Mouse (Mus musculus) G1E-ER4 (cell line): ENCODE results near the gene T. TPM values are rescaled to one million over a fixed set of nuclear protein-coding genes. Genes with fewer than 3 reads are reported as not detected.

Experiments used
- GATA1 ChIP-seq: IDR thresholded peaks from one replicate; pipeline ENCODE4 v1.8.0; 2012; ENCODE audit warnings: low read length, inconsistent platforms
- polyA plus RNA-seq: library from polyadenylated mRNA; stranded (reverse); fragments of >175 nt; gene quantifications from 2 replicates; pipeline ENCODE4 v1.2.3, GENCODE M21; 2012

Gene T
- polyA plus RNA-seq, 1 experiment, result not detected

- no peak for TF ChIP-seq GATA1
These were observed 10.9 kb upstream of the T start for GRCm38 (mm10) chr17:8423283-8423682.

DNA sequence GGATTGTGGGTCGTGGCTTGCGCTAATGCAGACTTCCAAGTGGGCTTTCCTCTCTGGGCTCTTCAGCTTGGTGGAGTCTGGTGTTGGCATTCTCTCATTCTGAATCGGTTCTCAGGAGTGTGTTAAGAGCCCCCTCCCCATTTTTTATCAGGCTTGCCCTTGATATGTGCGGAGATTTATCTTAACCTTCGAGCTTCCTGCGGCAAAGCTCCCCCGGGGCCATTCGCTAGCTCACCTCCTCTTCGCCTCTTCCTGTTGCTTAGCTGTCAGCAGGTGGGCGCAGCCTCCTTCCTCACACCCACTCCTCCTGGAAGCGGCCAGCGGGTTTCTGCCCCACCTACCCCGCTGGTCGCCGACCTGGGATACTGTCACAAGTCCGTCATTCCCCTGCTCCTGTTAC is 4.8 kb upstream of the T start:
- no peak for TF ChIP-seq GATA1

GRCm38 (mm10) chr17:8429896-8430295 is 4.3 kb upstream of the T start:
- TF ChIP-seq GATA1, result no peak

DNA sequence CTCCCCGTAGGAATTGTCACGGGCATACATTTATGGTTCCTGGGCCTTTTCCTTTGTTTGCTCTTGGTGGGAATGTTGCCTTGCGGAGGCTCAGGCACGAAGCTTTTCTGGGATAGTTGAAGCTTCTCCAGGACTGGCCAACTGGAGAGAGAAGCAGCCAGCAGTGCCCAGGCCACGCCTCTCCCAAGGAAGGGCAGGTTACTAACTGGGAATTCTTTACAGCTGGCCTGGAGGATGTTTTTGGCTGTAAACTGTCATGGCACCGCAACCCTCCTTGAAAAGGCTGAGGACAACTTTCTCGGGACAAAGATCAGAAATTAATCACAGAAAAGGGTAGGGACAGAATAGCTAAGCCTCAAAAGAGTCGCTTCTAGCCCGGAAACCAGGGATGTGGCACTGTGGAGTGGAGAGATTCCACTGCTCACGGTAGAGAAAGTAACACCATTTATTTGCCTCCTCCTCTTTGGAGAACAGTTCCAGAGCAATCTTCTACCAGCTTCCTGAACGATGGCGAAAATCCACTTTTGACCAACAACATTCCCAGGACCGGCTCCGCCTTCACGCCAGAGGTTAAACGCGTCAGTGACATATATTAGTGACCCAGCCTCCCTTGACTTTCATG is 1.9 kb upstream of the T start:
- TF ChIP-seq GATA1, result no peak

- TF ChIP-seq GATA1, result no peak
These were observed 874 bp upstream of the T start for GRCm38 (mm10) chr17:8433121-8433977.

DNA sequence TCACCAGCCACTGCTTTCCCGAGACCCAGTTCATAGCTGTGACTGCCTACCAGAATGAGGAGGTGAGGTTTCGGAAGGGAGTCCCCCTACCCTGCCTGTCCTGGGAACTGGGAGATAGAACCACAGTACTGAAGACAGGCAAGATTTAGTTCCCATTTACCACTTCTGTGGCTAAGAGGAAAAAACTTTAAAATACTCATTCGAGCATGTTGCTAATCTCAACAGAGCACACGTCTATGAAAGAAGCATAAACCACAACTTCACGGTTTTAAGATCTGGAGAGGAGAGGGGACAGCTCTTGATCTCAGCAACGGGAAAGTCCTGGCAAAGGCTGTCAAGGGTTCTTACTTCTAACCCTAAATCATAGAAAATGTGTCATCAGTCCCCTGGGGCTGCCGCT is 2.0 kb downstream of the T start:
- TF ChIP-seq GATA1, result no peak

DNA sequence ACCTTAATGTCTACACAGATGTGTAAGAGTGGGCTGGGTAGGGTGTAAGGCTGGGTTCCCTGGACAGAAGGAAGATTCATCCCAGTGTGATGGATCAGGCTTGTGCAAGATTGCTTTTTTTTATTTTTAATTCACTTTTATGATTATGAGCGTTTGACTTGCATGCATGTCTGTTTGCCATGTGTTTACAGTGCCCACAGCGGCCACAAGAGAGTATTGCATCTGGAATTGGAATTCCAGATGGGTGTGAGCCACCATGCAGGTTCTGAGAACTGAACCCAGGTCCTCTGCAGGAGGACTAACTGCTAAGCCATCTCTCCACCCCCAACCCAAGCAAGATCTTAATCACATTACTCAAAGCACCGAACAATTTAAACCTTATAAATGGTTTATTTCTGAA is 9.8 kb downstream of the T start:
- TF ChIP-seq GATA1, result no peak

GRCm38 (mm10) chr17:8447676-8448192 is 13.5 kb downstream of the T start:
- no peak for TF ChIP-seq GATA1

DNA sequence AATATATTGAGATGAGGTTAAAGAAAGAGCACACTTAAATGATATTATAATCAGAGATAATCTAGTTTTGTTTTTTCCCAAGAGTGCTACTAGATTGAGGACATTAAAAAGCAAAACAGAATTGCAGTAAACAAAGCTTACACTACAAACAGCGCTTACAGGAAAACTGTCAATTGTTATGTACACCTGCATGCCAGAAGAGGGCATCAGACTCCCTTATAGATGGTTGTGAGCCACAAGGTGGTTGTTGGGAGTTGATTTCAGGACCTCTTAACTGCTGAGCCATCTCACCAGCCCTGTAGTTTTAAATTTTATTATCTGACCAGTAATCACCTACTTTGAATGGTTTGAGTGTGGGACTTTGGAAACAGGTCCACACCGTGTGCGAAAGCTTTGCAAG is 14.1 kb downstream of the T start:
- no peak for TF ChIP-seq GATA1

DNA sequence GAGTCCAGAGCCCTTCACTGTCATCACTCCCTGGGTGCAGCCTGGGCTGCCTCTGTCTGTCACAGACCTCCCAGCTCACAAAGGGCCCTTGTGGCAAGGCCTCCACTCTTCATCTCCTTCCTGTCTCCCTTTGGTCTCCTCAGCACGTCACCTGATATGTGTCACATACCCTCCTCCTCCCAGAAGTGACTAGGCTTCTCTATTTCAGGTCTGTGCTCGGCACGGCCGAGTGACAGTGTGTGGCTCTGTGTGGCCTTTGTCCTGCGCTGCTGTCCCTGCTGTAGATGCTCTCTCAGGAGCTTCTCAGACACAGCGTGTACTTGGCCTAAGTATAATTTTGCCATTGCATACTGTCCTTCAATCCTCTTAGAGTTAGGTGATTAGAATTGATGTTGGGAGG is 21.0 kb downstream of the T start:
- no peak for TF ChIP-seq GATA1

- no peak for TF ChIP-seq GATA1
These were observed 21.4 kb downstream of the T start for GRCm38 (mm10) chr17:8455601-8456000.

DNA sequence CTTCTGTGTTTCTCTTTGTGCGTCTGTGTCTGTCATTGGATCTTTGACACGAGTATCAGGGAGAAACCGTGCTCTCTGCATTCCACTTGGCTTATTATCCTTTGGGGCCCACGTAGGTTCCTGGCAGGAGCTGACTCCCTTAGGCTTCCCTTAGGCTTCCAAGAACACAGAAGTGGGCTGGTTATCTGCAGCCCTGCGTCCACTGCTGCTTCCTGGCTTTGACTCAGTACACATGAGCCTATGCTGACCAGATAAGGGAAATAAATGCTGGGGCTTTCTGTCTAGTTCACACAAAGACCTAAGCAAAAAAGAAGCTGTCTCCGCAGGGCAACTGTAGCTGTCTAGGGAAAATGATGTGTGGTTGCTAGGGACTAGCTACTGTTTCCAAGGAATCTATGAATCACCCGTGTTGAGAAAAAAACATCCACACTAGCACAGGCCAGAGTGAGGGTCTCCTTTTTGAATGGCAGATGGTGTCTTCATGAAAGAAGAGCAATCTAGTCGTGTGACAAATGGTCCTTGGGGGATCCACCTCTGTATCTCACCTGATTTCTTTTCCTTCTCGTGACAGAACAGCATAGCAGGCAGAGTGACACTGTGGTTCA is 22.7 kb downstream of the T start:
- TF ChIP-seq GATA1, result no peak

GRCm38 (mm10) chr17:8461568-8461967 is 27.3 kb downstream of the T start:
- no peak for TF ChIP-seq GATA1

DNA sequence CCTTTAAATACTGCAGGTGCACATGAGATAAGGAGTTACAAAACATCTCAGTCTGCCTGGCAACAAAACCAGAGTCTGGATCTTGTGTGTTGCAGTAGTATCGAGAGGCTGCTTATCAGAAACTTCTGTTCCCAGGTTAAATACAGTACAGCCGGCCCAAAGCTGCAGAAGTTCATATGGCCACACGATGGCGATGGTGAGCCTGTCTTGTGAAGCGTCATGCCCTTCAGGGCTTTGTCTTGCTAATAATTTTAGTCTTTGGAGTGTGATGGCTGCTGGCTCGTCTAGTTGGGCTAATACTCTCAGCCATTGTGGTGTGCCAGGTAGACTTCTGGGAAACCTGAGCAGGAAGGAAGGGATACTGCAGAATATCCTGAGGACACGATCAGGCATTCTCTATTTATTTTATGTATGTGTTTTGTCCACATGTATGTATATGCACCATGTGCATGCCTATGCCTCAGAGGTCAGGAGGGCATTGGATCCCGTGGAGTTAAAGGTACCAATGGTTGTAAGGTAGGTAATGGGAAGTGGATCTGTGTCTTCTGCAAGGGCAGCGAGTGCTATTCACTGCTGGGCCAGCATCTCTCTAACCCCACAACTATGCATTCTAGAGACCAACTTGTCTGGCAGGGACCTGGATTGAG is 29.4 kb downstream of the T start:
- TF ChIP-seq GATA1, result no peak

DNA sequence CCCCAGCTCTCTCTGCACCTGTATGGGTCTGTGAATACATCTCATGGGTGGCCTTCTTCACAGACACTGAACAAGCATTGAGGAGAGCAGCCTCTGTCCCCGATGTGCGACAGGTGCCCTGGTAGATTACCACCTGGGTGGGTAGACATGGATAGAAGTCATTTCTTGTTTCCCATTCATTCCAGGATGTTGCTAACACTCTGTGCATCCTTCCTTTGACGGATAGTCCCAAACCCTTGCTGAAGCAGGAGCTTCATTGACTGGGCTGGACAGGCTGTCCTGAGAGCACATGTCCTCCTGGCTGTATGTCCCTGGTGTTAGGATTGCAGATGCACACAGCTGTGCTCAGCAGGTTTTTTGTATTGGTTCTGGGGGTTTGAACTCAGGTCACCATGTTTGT is 33.5 kb downstream of the T start:
- TF ChIP-seq GATA1, result no peak

- no peak for TF ChIP-seq GATA1
These were observed 34.6 kb downstream of the T start for GRCm38 (mm10) chr17:8468716-8469344.

DNA sequence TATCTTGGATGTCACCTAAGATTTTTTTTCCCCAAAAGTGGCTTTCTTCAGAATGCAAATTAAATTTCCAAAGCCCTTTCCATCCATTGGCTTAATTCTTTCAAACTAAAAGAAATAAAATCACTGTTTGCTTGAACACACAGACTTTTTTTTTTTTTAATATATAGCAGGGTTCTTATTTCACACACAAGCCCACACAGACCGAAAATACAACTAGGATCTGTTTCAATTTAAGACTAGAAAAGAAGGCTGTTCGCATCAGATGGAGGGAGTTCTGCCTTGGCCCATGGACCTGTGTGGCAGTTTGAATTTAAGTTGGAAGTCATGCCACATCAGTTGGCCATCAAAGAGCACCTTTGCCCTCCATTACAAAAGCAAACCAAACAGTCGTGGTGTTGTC is 44.3 kb downstream of the T start:
- no peak for TF ChIP-seq GATA1
